Mouse (Mus musculus) embryo, embryonic 10.5 days (tissue): Measurements from ENCODE around the gene Gm14685.
"Not testable (repeated sequence)": the region's sequence is repeated elsewhere in the genome, so short reads cannot be mapped to it uniquely, and the experiment has no call there.

Experiments used
- DNase-seq: peaks from one replicate; pipeline ENCODE4 v3.0.0-alpha.2; 2015; ENCODE audit warnings: low spot score

Gene Gm14685

GRCm38 (mm10) chrX:73116747-73117146 lies at the start of gene Gm14685:
TSS of gene Gm14685 (plus strand) at chrX:73117047.
- not testable (repeated sequence) for DNase-seq

DNA sequence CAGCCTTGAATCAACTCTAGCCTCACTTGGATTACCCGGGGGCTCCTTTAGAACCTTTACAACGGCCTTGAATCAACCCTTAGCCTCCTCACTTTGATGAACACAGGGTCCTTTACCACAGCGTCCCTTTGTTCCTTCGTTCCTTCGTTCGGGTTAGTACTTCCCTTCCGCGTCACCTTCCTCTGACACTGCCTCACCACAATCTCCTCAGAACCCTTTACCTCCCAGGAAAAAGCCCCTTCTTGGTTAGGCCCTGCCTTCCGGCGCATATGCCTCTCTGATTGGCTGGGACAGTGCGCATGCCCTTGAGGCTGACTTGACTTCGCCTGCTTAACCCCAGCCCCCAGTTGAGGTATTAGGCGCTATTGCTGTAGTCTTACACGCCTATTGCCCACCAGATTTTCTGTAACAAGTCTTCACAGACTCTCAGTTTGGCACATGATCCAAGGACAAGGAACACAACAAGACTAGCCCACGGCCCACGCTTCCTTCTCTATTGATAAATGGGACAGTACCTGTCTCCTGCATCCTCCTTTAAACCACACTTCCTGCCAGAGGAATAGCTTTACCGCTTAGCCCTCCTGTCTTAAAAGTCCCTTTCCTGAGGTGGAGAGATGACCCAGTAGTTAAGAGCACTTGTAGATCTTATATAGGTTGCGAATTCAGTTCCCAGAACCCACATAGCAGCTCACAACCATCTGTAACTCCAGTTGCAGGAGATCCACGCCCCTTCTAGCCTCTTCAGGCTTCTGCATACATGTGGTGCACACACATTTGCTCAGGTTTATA lies 34.4 kb upstream of the Gm14685 start, which contains the start of gene Xlr4a:
Gene Xlr4a (minus strand): TSS at position 212 of the 789 bp plus-strand sequence.
- DNase-seq: not testable (repeated sequence)

- DNase-seq: peak; percentile 0
These were observed 19.8 kb upstream of the Gm14685 start, which contains the start of gene Xlr3a for GRCm38 (mm10) chrX:73096941-73097508. TSS of gene Xlr3a (minus strand) at chrX:73097095.

DNA sequence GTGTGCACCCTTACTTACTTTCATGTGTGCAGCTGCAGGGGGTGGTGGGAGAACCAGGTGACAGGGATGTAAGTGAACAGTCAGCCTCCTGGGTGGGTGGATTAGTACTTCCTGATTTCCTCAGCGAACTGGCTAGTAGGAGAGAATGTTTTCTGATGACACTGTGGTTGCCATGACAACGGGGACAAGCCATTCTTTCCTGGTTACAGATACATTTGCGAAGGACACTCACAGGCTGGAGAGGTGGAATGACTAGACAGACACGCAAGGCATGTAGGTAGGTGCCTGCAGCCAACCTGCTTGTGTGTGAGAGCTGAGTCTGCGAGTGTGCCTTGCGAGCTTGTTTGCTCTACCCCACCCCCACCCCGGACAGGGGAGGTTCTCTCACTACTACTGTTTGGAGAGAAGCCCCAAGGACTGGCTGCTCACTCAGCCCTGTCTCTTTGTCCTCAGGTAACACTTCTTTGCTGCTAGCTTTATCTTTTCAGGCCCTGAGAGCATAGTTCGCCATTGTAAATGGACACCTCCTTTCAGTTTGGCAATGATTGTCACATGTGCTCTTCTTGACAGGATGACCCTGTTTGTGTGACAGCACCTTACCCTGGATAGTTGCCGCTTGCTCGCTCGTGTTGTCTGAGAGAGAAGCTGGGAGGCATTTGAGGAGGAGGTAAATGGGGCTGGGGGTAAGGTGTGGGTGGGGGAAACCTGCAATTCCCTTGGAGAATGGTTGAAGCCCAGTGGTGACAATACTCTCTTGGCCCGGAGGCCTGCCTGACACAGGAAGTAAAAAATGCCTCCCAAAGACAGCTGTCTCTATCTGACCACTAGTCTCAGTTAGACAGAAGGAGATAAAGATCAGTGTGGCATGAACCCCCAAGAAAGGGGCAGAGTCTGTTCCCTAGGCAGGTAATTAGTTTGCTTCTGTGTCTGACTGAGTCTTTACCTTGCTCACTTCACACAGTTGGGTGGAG lies 6.3 kb downstream of the Gm14685 start:
- DNase-seq: not testable (repeated sequence)

DNA sequence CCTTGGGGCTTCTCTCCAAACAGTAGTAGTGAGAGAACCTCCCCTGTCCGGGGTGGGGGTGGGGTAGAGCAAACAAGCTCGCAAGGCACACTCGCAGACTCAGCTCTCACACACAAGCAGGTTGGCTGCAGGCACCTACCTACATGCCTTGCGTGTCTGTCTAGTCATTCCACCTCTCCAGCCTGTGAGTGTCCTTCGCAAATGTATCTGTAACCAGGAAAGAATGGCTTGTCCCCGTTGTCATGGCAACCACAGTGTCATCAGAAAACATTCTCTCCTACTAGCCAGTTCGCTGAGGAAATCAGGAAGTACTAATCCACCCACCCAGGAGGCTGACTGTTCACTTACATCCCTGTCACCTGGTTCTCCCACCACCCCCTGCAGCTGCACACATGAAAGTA lies 26.4 kb downstream of the Gm14685 start:
- DNase-seq: not testable (repeated sequence)

- DNase-seq: not testable (repeated sequence)
These were observed 31.6 kb downstream of the Gm14685 start, which contains the start of gene Xlr5b for GRCm38 (mm10) chrX:73148496-73148895. TSS of gene Xlr5b (plus strand) at chrX:73148796.

DNA sequence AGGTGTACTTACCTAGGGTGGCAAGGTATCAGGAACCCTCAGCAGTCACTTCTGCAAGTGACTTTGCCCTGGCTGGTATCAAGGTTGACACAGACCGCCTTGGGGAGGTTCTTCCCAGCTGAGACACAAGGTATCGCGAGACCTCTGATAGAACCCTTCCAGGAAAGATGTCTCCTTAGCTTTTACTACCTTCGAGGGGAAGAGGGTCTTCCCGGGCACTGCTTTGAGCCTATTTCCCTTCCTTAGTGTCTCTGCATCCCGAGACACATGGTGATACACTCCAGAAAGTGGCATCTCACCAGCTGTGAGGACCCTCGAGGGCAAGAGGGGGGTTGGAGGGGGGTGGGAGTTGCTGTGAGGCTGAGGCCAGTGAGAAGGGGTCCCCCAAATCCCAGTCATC lies 32.5 kb downstream of the Gm14685 start, which contains the start of gene DXBay18:
Gene DXBay18 (minus strand): TSS at position 101 of the 400 bp plus-strand sequence.
- DNase-seq: not testable (repeated sequence)

DNA sequence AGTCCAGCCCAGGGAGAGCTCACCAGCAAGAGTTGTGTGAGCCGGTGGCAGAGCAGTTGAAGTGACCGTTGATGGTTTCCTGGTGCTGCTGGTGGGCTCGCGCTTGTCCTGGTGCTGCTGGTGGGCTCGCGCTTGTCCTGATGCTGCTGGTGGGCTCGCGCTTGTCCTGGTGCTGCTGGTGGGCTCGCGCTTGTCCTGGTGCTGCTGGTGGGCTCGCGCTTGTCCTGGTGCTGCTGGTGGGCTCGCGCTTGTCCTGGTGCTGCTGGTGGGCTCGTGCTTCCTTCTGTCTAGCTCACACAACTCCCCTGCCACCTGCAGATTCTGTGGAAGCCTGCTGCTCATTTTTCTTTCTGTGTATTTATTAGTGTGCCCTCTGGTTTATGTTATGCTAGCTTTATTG lies 60.0 kb downstream of the Gm14685 start, which contains the start of gene Spin2d:
Gene Spin2d (minus strand): TSS at position 101 of the 400 bp plus-strand sequence.
- DNase-seq: not testable (repeated sequence)
